Mouse (Mus musculus): ENCODE data around the gene Plekhg1. TPM values are rescaled to one million over a fixed set of nuclear protein-coding genes. Genes with fewer than 3 reads are reported as not detected.

Plekhg1 gene
- polyA plus RNA-seq, 1 experiment from 2014 or later = 12.3 TPM

DNA sequence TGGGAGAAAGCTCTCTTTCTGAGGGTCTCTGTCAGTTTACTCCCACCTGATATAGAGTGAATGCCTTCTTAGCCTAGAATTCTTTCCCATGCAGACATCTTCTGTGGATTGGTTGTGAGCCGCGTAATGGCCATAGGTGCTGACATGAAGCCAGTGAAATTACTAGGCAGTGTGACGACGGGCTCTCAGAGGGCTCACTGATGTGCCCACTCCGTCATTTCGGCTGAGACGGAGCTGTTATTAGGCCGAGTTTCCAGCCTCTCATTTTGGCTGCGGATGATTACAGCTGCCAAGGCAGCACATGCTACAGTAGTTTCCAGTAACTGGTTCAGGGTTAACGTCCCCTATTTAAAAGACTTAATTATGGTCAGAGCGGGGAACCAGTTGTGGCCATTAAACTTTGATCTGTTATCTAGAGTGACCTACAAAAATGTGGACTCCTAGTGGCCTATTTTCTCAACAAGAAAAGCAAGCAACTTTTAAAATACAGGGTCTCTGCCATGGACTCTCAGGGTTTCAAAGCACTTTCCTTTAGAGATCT, 160.3 kb downstream of the Plekhg1 start:
- no peak overlapping the region for H3K4me3 ChIP-seq (ENCODE audit: low read depth, low read length)
- H3K9ac ChIP-seq (ENCODE audit: low read depth, low read length) = no peak overlapping the region
- WGBS = 85% methylated on average over 11 of the region's 11 CpGs
- ATAC-seq (ENCODE audit: low FRiP score) (no peak), DNase-seq (ENCODE audit: low spot score) (no peak)
- no peak overlapping the region for H3K27ac ChIP-seq (ENCODE audit: low read depth, low read length)
- no peaks in the 10 kb centered on the region for H3K36me3 ChIP-seq (ENCODE audit: control insufficient read depth, insufficient read depth, low read length)
- no peaks in the 10 kb centered on the region for H3K4me1 ChIP-seq (replicated peaks; ENCODE audit: control insufficient read depth, insufficient read depth, low read length)
- H3K27me3 ChIP-seq (ENCODE audit: control insufficient read depth, insufficient read depth, low read length) = no peaks in the 10 kb centered on the region
- no peak overlapping the region for H3K4me2 ChIP-seq (replicated peaks; ENCODE audit: low read depth, low read length)
- H3K9me3 ChIP-seq (ENCODE audit: control insufficient read depth, low read length) = no peaks in the 10 kb centered on the region

DNA sequence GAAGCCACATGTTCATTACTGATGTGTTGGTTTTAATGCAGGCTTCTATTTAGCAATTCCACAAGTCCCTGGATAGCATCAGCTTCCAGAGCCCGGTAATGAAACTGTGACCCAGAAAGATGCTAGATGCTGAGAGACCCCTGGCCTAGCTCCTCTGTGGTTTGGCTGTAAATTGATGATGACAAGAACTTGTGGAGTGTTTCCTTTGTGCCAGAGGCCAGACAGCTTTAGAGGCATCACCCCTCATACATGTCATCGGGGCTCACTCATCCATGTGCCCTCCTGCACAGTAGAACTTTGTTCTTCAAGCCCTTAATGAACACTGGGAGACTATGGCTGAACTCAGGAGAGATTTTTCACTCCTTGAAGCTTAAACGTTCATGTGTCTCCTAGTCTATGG, 165.6 kb downstream of the Plekhg1 start:
- Histone ChIP-seq H3K4me2 (replicated peaks; ENCODE audit: low read depth, low read length) (no peak overlapping the region), H3K4me3 (ENCODE audit: low read depth, low read length) (no peak overlapping the region), H3K27me3 (ENCODE audit: control insufficient read depth, insufficient read depth, low read length) (no peaks in the 10 kb centered on the region), H3K27ac (ENCODE audit: low read depth, low read length) (no peak overlapping the region), H3K9me3 (ENCODE audit: control insufficient read depth, low read length) (no peaks in the 10 kb centered on the region), H3K4me1 (replicated peaks; ENCODE audit: control insufficient read depth, insufficient read depth, low read length) (no peaks in the 10 kb centered on the region), H3K9ac (ENCODE audit: low read depth, low read length) (no peak overlapping the region), H3K36me3 (ENCODE audit: control insufficient read depth, insufficient read depth, low read length) (no peaks in the 10 kb centered on the region)
- DNase-seq (ENCODE audit: low spot score) (no peak), ATAC-seq (ENCODE audit: low FRiP score) (no peak)
- 85% methylated on average over 3 of the region's 3 CpGs for WGBS

GRCm38 (mm10) chr10:3914104-3914503, 173.9 kb downstream of the Plekhg1 start:
- no peaks in the 10 kb centered on the region for H3K36me3 ChIP-seq (ENCODE audit: control insufficient read depth, insufficient read depth, low read length)
- H3K9ac ChIP-seq (ENCODE audit: low read depth, low read length) = no peak overlapping the region
- H3K9me3 ChIP-seq (ENCODE audit: control insufficient read depth, low read length) = no peaks in the 10 kb centered on the region
- no peak for DNase-seq (ENCODE audit: low spot score)
- ATAC-seq (ENCODE audit: low FRiP score) = no peak
- H3K27ac ChIP-seq (ENCODE audit: low read depth, low read length) = no peak overlapping the region
- no peaks in the 10 kb centered on the region for H3K27me3 ChIP-seq (ENCODE audit: control insufficient read depth, insufficient read depth, low read length)
- no peaks in the 10 kb centered on the region for H3K4me1 ChIP-seq (replicated peaks; ENCODE audit: control insufficient read depth, insufficient read depth, low read length)
- no peak overlapping the region for H3K4me2 ChIP-seq (replicated peaks; ENCODE audit: low read depth, low read length)
- WGBS = 75% methylated on average over 5 of the region's 5 CpGs
- H3K4me3 ChIP-seq (ENCODE audit: low read depth, low read length) = no peak overlapping the region

- no peaks in the 10 kb centered on the region for H3K27me3 ChIP-seq (ENCODE audit: control insufficient read depth, insufficient read depth, low read length)
- H3K9me3 ChIP-seq (ENCODE audit: control insufficient read depth, low read length) = no peaks in the 10 kb centered on the region
- no peaks in the 10 kb centered on the region for H3K36me3 ChIP-seq (ENCODE audit: control insufficient read depth, insufficient read depth, low read length)
- DNase-seq (ENCODE audit: low spot score) (no peak), ATAC-seq (ENCODE audit: low FRiP score) (no peak)
- H3K4me1 ChIP-seq (replicated peaks; ENCODE audit: control insufficient read depth, insufficient read depth, low read length) = no peaks in the 10 kb centered on the region
- no peak overlapping the region for H3K4me2 ChIP-seq (replicated peaks; ENCODE audit: low read depth, low read length)
- 88% methylated on average over 20 of the region's 20 CpGs for WGBS
- no peak overlapping the region for H3K9ac ChIP-seq (ENCODE audit: low read depth, low read length)
- H3K4me3 ChIP-seq (ENCODE audit: low read depth, low read length) = no peak overlapping the region
- no peak overlapping the region for H3K27ac ChIP-seq (ENCODE audit: low read depth, low read length)
Measured at GRCm38 (mm10) chr10:3920368-3921152, 180.4 kb downstream of the Plekhg1 start.

DNA sequence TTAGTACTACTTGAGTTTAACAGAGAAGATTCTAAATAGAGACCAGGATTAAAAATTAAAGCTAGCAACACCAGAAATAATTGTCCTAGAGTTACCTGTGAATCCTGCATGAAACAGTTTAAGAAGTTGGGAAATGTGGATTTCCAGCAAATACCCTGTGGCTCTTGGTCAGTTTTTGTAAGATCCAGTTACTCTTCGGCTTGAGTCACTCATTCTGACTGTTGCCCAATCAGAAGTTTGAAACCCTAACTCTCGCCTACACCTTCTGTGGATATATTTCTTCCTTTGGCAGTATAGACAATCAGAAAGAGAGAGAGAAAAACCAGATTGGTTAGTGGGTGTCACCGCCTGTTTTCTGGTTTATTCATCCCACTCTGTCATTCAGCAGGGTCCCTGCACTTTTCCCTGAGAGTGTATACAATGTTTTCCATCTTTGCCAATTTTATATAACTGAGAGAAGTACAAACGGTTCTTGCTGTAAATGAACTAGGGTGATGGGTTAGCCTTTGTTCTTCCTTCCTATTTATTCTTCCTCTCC, 187.9 kb downstream of the Plekhg1 start:
- Histone ChIP-seq H3K27me3 (ENCODE audit: control insufficient read depth, insufficient read depth, low read length) (no peaks in the 10 kb centered on the region), H3K9me3 (ENCODE audit: control insufficient read depth, low read length) (no peaks in the 10 kb centered on the region), H3K36me3 (ENCODE audit: control insufficient read depth, insufficient read depth, low read length) (no peaks in the 10 kb centered on the region), H3K27ac (ENCODE audit: low read depth, low read length) (no peak overlapping the region), H3K9ac (ENCODE audit: low read depth, low read length) (no peak overlapping the region), H3K4me1 (replicated peaks; ENCODE audit: control insufficient read depth, insufficient read depth, low read length) (no peaks in the 10 kb centered on the region), H3K4me2 (replicated peaks; ENCODE audit: low read depth, low read length) (no peak overlapping the region), H3K4me3 (ENCODE audit: low read depth, low read length) (no peak overlapping the region)
- ATAC-seq (ENCODE audit: low FRiP score) (no peak), DNase-seq (ENCODE audit: low spot score) (no peak)
- 89% methylated on average over 4 of the region's 4 CpGs for WGBS

- Histone ChIP-seq H3K27ac (ENCODE audit: low read depth, low read length) (no peak overlapping the region), H3K27me3 (ENCODE audit: control insufficient read depth, insufficient read depth, low read length) (no peaks in the 10 kb centered on the region), H3K4me3 (ENCODE audit: low read depth, low read length) (no peak overlapping the region), H3K4me2 (replicated peaks; ENCODE audit: low read depth, low read length) (no peak overlapping the region), H3K9me3 (ENCODE audit: control insufficient read depth, low read length) (no peaks in the 10 kb centered on the region), H3K36me3 (ENCODE audit: control insufficient read depth, insufficient read depth, low read length) (no peaks in the 10 kb centered on the region), H3K9ac (ENCODE audit: low read depth, low read length) (no peak overlapping the region), H3K4me1 (replicated peaks; ENCODE audit: control insufficient read depth, insufficient read depth, low read length) (no peaks in the 10 kb centered on the region)
- DNase-seq (ENCODE audit: low spot score) = no peak
- ATAC-seq (ENCODE audit: low FRiP score) = no peak
Measured at GRCm38 (mm10) chr10:3931831-3932230, 191.7 kb downstream of the Plekhg1 start.

DNA sequence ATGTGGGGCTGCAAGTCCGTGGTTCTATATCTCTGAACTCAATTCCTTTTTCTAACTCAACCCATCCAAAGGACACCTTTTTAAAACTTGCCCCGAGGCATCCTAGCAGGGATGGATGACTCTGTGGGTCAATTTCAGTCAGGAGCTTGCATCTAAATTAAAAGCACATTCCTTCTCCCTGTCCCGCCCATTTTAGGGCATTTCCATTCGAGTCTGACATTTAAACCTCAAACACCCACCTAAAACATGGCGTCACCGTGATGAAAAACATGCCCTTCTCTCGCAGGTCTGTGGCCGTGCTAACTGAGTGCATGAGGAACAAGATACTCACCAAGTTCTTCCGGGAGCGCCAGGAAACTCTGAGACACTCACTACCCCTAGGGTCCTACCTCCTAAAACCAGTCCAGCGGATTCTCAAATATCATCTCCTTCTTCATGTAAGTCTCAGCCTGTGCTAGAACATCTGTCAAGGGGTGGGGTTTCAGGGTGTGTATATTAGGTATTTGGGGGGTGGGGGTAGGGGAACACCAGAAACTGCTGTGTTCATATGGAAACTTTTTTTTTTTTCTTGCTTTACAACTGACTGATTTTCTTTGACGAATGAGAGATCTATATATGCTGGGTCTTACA, 193.3 kb downstream of the Plekhg1 start:
- Histone ChIP-seq H3K27ac (ENCODE audit: low read depth, low read length) (no peak overlapping the region), H3K4me3 (ENCODE audit: low read depth, low read length) (no peak overlapping the region), H3K4me1 (replicated peaks; ENCODE audit: control insufficient read depth, insufficient read depth, low read length) (no peaks in the 10 kb centered on the region), H3K27me3 (ENCODE audit: control insufficient read depth, insufficient read depth, low read length) (no peaks in the 10 kb centered on the region), H3K4me2 (replicated peaks; ENCODE audit: low read depth, low read length) (no peak overlapping the region), H3K9me3 (ENCODE audit: control insufficient read depth, low read length) (no peaks in the 10 kb centered on the region), H3K9ac (ENCODE audit: low read depth, low read length) (no peak overlapping the region), H3K36me3 (ENCODE audit: control insufficient read depth, insufficient read depth, low read length) (no peaks in the 10 kb centered on the region)
- ATAC-seq (ENCODE audit: low FRiP score) (no peak), DNase-seq (ENCODE audit: low spot score) (no peak)
- WGBS = 76% methylated on average over 12 of the region's 12 CpGs

GRCm38 (mm10) chr10:3936864-3937263, 196.7 kb downstream of the Plekhg1 start:
- H3K27me3 ChIP-seq (ENCODE audit: control insufficient read depth, insufficient read depth, low read length) = no peaks in the 10 kb centered on the region
- no peak overlapping the region for H3K4me3 ChIP-seq (ENCODE audit: low read depth, low read length)
- no peaks in the 10 kb centered on the region for H3K36me3 ChIP-seq (ENCODE audit: control insufficient read depth, insufficient read depth, low read length)
- H3K4me1 ChIP-seq (replicated peaks; ENCODE audit: control insufficient read depth, insufficient read depth, low read length) = no peaks in the 10 kb centered on the region
- no peak overlapping the region for H3K4me2 ChIP-seq (replicated peaks; ENCODE audit: low read depth, low read length)
- no peak overlapping the region for H3K27ac ChIP-seq (ENCODE audit: low read depth, low read length)
- DNase-seq (ENCODE audit: low spot score) (no peak), ATAC-seq (ENCODE audit: low FRiP score) (no peak)
- H3K9me3 ChIP-seq (ENCODE audit: control insufficient read depth, low read length) = no peaks in the 10 kb centered on the region
- no peak overlapping the region for H3K9ac ChIP-seq (ENCODE audit: low read depth, low read length)
